Mouse (Mus musculus): Measurements from ENCODE around the gene Zfp541. TPM values are rescaled to one million over a fixed set of nuclear protein-coding genes. Genes with fewer than 3 reads are reported as not detected.

Zfp541 gene
- polyA plus RNA-seq, 1 experiment from 2014 or later: 0.04 TPM

DNA sequence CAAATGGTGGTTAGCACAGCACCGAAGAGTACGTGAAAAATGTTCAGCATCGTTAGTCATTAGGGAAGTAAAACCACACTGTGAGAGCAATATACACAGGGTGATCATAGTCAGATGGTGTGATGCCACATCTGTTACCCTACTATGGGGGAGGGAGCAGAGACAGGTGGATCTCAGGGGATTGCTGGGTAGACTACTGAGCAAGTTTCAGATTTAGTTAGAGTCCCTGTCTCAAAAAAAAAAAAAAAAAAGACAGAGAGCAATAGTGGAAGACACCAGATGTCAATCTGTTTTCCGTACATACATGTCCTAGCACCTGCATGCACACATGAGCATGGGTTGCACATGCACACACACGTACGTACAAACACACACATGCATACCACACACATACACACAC lies 5.9 kb upstream of the Zfp541 start:
- Histone ChIP-seq H3K27me3 (replicated peaks; ENCODE audit: control insufficient read depth, insufficient read depth, low read length) (peaks cover 5% of the 10 kb centered on the region; the same call in 1 of the 2 replicates), H3K4me3 (ENCODE audit: low read depth, low read length) (no peak overlapping the region), H3K4me1 (replicated peaks; ENCODE audit: control insufficient read depth, insufficient read depth, low read length) (0 out of 2 replicates have a peak, but pooled peaks cover 8% of the 10 kb centered on the region), H3K9me3 (ENCODE audit: control insufficient read depth, low read length) (no peaks in the 10 kb centered on the region), H3K27ac (ENCODE audit: low read depth) (no peak overlapping the region), H3K4me2 (ENCODE audit: low read length) (no peak overlapping the region), H3K9ac (ENCODE audit: low read length) (no peak overlapping the region), H3K36me3 (ENCODE audit: control insufficient read depth, insufficient read depth, low read length) (no peaks in the 10 kb centered on the region)
- no peak for DNase-seq (ENCODE audit: low spot score)
- 83% methylated on average over 6 of the region's 6 CpGs for WGBS
- no peak for ATAC-seq (replicated peaks; ENCODE audit: low FRiP score, low TSS enrichment, low read depth)

DNA sequence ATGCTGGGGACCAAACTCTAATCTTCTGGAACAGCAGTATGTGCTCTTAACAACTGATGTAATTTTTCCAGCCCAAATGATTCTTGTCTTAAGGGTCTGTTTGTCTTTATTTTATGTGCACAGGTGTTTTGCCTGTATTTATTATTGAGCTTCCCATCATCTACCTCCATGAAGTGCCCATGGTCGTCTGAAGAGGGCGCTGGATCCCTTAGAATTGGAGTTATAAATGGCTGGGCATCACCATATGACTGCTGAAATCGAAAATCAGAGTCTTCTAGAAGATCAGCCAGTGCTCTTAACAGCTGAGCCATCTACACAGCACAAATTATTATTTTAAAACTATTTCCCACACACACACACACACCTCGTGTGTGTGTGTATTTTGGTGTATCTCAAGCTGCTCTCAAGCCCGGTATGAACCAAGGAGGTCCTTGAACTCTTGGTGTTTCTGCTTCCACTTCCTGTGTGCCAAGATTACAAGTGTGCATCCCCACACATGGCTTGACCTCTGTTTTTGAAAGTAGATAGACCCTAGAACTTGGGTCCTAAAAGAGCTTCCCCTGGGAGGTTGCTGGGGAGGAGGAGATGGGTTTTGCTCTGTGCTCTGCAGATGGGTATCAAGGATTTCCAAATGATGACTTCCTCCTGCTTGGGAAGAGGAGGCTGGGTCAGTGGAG lies 5.0 kb upstream of the Zfp541 start:
- H3K27ac ChIP-seq (ENCODE audit: low read depth): no peak overlapping the region
- 26% methylated on average over 5 of the region's 5 CpGs for WGBS
- ATAC-seq (replicated peaks; ENCODE audit: low FRiP score, low TSS enrichment, low read depth) (no peak), DNase-seq (ENCODE audit: low spot score) (no peak)
- H3K4me3 ChIP-seq (ENCODE audit: low read depth, low read length): no peak overlapping the region
- no peak overlapping the region for H3K9ac ChIP-seq (ENCODE audit: low read length)
- H3K4me1 ChIP-seq (replicated peaks; ENCODE audit: control insufficient read depth, insufficient read depth, low read length): 0 out of 2 replicates have a peak, but pooled peaks cover 8% of the 10 kb centered on the region
- H3K36me3 ChIP-seq (ENCODE audit: control insufficient read depth, insufficient read depth, low read length): no peaks in the 10 kb centered on the region
- peaks cover 14% of the 10 kb centered on the region for H3K27me3 ChIP-seq (replicated peaks; ENCODE audit: control insufficient read depth, insufficient read depth, low read length)
- peaks cover 4% of the 10 kb centered on the region for H3K9me3 ChIP-seq (ENCODE audit: control insufficient read depth, low read length)
- no peak overlapping the region for H3K4me2 ChIP-seq (ENCODE audit: low read length)

DNA sequence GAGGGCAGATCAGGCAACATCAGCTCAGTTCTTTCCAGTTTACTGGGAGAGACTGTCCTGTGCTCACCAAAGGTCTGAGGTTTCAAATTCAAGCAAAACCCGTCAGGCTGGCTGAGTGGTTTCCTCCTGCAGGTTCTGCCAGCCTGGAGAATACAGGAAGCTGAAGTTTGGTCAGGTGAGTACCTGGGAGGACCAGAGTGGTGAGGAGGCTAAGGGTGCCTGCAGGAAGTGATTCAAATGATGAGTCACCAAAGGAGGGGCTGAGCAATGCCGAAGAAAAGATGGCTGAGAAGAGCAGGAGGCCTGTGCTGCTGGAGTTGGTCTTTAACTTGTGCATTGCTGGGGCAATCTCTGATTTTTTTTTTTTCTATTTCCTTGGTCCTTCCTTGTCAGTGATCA lies 4.5 kb upstream of the Zfp541 start:
- WGBS: 55% methylated on average over 2 of the region's 2 CpGs
- Histone ChIP-seq H3K9me3 (ENCODE audit: control insufficient read depth, low read length) (peaks cover 10% of the 10 kb centered on the region), H3K4me3 (ENCODE audit: low read depth, low read length) (no peak overlapping the region), H3K9ac (ENCODE audit: low read length) (no peak overlapping the region), H3K4me1 (replicated peaks; ENCODE audit: control insufficient read depth, insufficient read depth, low read length) (0 out of 2 replicates have a peak, but pooled peaks cover 4% of the 10 kb centered on the region), H3K4me2 (ENCODE audit: low read length) (no peak overlapping the region), H3K27ac (ENCODE audit: low read depth) (no peak overlapping the region), H3K27me3 (replicated peaks; ENCODE audit: control insufficient read depth, insufficient read depth, low read length) (peaks cover 20% of the 10 kb centered on the region), H3K36me3 (ENCODE audit: control insufficient read depth, insufficient read depth, low read length) (no peaks in the 10 kb centered on the region)
- DNase-seq (ENCODE audit: low spot score) (no peak), ATAC-seq (replicated peaks; ENCODE audit: low FRiP score, low TSS enrichment, low read depth) (no peak; the same call in 1 of the 2 replicates)

DNA sequence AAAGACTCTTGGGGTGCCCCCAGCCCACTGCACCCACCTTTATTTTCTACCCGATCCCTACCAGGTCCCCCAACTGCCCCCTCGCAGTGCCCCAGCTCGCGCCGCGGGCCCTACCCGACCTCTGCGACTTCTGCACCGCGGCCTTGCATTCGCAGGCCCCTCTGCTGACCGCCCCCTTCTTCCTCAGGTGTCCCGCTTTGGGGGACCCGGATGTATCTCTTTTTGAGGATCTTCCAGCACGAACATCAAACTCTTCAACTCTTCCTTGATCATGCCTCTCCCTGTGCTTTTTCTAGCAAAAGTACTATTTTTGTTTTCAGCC lies 446 bp downstream of the Zfp541 start:
- peaks cover 27% of the 10 kb centered on the region for H3K27me3 ChIP-seq (replicated peaks; ENCODE audit: control insufficient read depth, insufficient read depth, low read length)
- no peaks in the 10 kb centered on the region for H3K4me1 ChIP-seq (replicated peaks; ENCODE audit: control insufficient read depth, insufficient read depth, low read length)
- ATAC-seq (replicated peaks; ENCODE audit: low FRiP score, low TSS enrichment, low read depth) (no peak), DNase-seq (ENCODE audit: low spot score) (no peak)
- 72% methylated on average over 15 of the region's 15 CpGs for WGBS
- H3K4me3 ChIP-seq (ENCODE audit: low read depth, low read length): no peak overlapping the region
- no peak overlapping the region for H3K9ac ChIP-seq (ENCODE audit: low read length)
- H3K4me2 ChIP-seq (ENCODE audit: low read length): no peak overlapping the region
- no peak overlapping the region for H3K27ac ChIP-seq (ENCODE audit: low read depth)
- no peaks in the 10 kb centered on the region for H3K36me3 ChIP-seq (ENCODE audit: control insufficient read depth, insufficient read depth, low read length)
- H3K9me3 ChIP-seq (ENCODE audit: control insufficient read depth, low read length): peaks cover 14% of the 10 kb centered on the region

DNA sequence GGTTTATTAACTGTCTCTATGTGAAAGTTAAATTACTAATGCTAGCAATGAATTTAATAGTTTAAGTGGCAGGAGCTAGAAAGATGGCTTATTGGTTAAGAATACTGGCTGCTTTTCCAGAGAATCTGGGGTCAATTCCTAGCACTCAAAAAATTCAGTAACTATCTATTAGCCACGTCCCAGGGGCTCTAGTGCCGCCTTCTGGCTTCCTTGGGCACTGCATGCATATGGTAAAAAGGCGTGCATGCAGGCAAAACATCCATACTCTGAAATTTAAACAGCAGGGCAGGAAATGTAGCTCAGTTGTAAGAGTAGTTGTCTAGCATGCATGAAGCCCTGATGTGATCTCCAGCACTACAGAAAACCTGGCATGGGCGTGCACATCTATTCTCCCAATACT lies 1.9 kb downstream of the Zfp541 start:
- no peak overlapping the region for H3K4me3 ChIP-seq (ENCODE audit: low read depth, low read length)
- H3K9ac ChIP-seq (ENCODE audit: low read length): no peak overlapping the region
- H3K36me3 ChIP-seq (ENCODE audit: control insufficient read depth, insufficient read depth, low read length): no peaks in the 10 kb centered on the region
- no peak overlapping the region for H3K27ac ChIP-seq (ENCODE audit: low read depth)
- DNase-seq (ENCODE audit: low spot score) (no peak), ATAC-seq (replicated peaks; ENCODE audit: low FRiP score, low TSS enrichment, low read depth) (no peak)
- peaks cover 14% of the 10 kb centered on the region for H3K9me3 ChIP-seq (ENCODE audit: control insufficient read depth, low read length)
- peaks cover 27% of the 10 kb centered on the region for H3K27me3 ChIP-seq (replicated peaks; ENCODE audit: control insufficient read depth, insufficient read depth, low read length)
- WGBS: 37% methylated on average over 4 of the region's 4 CpGs
- no peak overlapping the region for H3K4me2 ChIP-seq (ENCODE audit: low read length)
- no peaks in the 10 kb centered on the region for H3K4me1 ChIP-seq (replicated peaks; ENCODE audit: control insufficient read depth, insufficient read depth, low read length)

DNA sequence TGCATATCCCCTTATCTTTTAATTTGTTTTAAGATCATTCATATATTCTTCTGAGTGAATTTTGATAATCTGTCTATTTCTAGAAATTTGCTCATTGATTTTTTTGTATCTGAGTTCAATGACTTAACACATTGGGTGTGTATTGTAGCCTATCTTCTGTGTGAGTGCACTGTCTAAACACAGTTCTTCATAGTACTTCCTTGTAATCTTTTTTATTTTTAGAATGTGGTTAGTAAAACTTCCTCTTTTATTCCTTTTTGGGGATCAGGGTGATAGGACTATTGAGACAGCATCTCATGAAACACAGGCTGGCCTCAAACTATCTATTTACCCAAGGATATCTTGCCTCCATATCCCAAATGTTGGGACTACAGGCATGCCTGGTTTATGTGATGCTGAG lies 9.2 kb downstream of the Zfp541 start:
- H3K4me3 ChIP-seq (ENCODE audit: low read depth, low read length): no peak overlapping the region
- H3K27ac ChIP-seq (ENCODE audit: low read depth): no peak overlapping the region
- DNase-seq (ENCODE audit: low spot score): no peak
- H3K36me3 ChIP-seq (ENCODE audit: control insufficient read depth, insufficient read depth, low read length): no peaks in the 10 kb centered on the region
- H3K27me3 ChIP-seq (replicated peaks; ENCODE audit: control insufficient read depth, insufficient read depth, low read length): no peaks in the 10 kb centered on the region
- no peak overlapping the region for H3K4me2 ChIP-seq (ENCODE audit: low read length)
- H3K4me1 ChIP-seq (replicated peaks; ENCODE audit: control insufficient read depth, insufficient read depth, low read length): no peaks in the 10 kb centered on the region
- H3K9me3 ChIP-seq (ENCODE audit: control insufficient read depth, low read length): no peaks in the 10 kb centered on the region
- no peak overlapping the region for H3K9ac ChIP-seq (ENCODE audit: low read length)
- ATAC-seq (replicated peaks; ENCODE audit: low FRiP score, low TSS enrichment, low read depth): no peak

DNA sequence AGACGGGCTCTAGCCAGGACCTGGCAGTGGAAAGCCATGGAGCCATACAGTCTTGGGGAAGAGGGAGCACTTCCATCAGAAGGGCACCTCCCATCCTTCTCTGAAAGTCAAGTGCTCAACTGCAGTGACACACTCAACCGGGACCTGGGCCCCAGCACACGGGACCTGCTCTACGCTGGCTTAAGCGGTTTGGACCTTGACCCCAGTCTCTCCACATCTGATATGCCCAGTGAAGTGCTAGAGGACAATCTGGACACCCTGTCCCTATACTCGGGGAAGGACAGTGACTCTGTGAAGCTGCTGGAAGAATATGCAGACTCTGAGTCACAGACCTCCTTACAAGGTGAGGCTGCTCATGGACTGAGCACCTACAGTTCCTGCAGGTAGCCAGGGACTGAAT lies 10.3 kb downstream of the Zfp541 start:
- DNase-seq (ENCODE audit: low spot score): no peak
- Histone ChIP-seq H3K9ac (ENCODE audit: low read length) (no peak overlapping the region), H3K4me1 (replicated peaks; ENCODE audit: control insufficient read depth, insufficient read depth, low read length) (no peaks in the 10 kb centered on the region), H3K36me3 (ENCODE audit: control insufficient read depth, insufficient read depth, low read length) (no peaks in the 10 kb centered on the region), H3K4me3 (ENCODE audit: low read depth, low read length) (no peak overlapping the region), H3K27me3 (replicated peaks; ENCODE audit: control insufficient read depth, insufficient read depth, low read length) (no peaks in the 10 kb centered on the region), H3K9me3 (ENCODE audit: control insufficient read depth, low read length) (no peaks in the 10 kb centered on the region), H3K27ac (ENCODE audit: low read depth) (no peak overlapping the region), H3K4me2 (ENCODE audit: low read length) (no peak overlapping the region)
- WGBS: 76% methylated on average over 6 of the region's 6 CpGs
- ATAC-seq (replicated peaks; ENCODE audit: low FRiP score, low TSS enrichment, low read depth): 0 out of 2 replicates have a peak, but pooled peaks have one; percentile 32

DNA sequence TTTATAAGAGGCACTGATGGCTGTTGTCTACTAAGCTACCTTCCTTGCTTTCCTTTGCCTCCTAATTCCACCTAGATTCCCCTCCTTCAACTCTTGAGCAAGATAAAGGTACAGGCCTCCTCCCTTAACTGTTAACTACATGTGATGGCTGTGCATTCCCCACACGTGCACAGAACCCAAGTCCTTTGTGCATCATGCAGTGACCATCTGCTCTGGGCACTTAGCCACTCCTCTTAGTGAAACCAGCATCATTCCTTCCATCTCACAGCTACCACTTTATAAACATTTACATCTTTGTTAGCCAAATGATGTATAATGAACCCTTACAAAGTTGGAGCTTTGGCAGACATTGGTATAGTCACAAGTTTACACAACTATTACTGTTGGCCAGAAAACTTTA lies 18.3 kb downstream of the Zfp541 start:
- H3K9me3 ChIP-seq (ENCODE audit: control insufficient read depth, low read length): no peaks in the 10 kb centered on the region
- DNase-seq (ENCODE audit: low spot score) (no peak), ATAC-seq (replicated peaks; ENCODE audit: low FRiP score, low TSS enrichment, low read depth) (no peak)
- 56% methylated on average over 1 of the region's 1 CpGs for WGBS
- no peak overlapping the region for H3K27ac ChIP-seq (ENCODE audit: low read depth)
- H3K4me3 ChIP-seq (ENCODE audit: low read depth, low read length): no peak overlapping the region
- no peaks in the 10 kb centered on the region for H3K36me3 ChIP-seq (ENCODE audit: control insufficient read depth, insufficient read depth, low read length)
- H3K9ac ChIP-seq (ENCODE audit: low read length): no peak overlapping the region
- H3K27me3 ChIP-seq (replicated peaks; ENCODE audit: control insufficient read depth, insufficient read depth, low read length): no peaks in the 10 kb centered on the region
- no peaks in the 10 kb centered on the region for H3K4me1 ChIP-seq (replicated peaks; ENCODE audit: control insufficient read depth, insufficient read depth, low read length)
- no peak overlapping the region for H3K4me2 ChIP-seq (ENCODE audit: low read length)

DNA sequence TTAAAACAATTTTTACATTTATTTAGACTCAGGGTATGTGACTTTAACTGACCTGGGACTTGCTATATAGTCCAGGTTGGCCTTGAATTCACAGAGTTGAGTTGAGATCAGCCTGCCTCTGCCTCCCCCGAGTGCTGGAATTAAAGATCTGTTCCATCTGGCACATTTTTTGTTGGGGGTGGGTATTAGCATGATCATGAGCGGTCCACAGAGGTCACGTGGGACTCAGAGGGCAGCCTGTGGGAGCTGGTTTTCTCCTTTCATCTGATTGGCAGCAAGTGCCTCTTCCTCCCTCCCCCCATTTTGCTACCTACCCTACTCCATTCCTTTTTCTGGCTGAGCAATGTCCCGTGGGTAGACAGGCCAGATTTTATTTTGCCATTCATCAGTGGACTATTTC lies 19.0 kb downstream of the Zfp541 start:
- ATAC-seq (replicated peaks; ENCODE audit: low FRiP score, low TSS enrichment, low read depth) (no peak), DNase-seq (ENCODE audit: low spot score) (no peak)
- H3K36me3 ChIP-seq (ENCODE audit: control insufficient read depth, insufficient read depth, low read length): no peaks in the 10 kb centered on the region
- H3K4me3 ChIP-seq (ENCODE audit: low read depth, low read length): no peak overlapping the region
- no peak overlapping the region for H3K4me2 ChIP-seq (ENCODE audit: low read length)
- no peak overlapping the region for H3K9ac ChIP-seq (ENCODE audit: low read length)
- H3K27ac ChIP-seq (ENCODE audit: low read depth): no peak overlapping the region
- no peaks in the 10 kb centered on the region for H3K9me3 ChIP-seq (ENCODE audit: control insufficient read depth, low read length)
- no peaks in the 10 kb centered on the region for H3K27me3 ChIP-seq (replicated peaks; ENCODE audit: control insufficient read depth, insufficient read depth, low read length)
- WGBS: 68% methylated on average over 4 of the region's 4 CpGs
- H3K4me1 ChIP-seq (replicated peaks; ENCODE audit: control insufficient read depth, insufficient read depth, low read length): no peaks in the 10 kb centered on the region

All from intestine, embryonic 14.5 days (tissue).